Mouse (Mus musculus) neutrophil, adult 59 days (primary cell): ENCODE results near the gene Zdhhc1. TPM values are rescaled to one million over a fixed set of nuclear protein-coding genes. Genes with fewer than 3 reads are reported as not detected.

Experiments used
- total RNA-seq, 2 experiments: library from RNA; stranded (reverse); gene quantifications; 1 replicate in 1 of 2; 2 replicates in 1 of 2; pipeline ENCODE4 v1.2.4; 2023

Zdhhc1 gene
- 1 to 10 TPM; 1.8 TPM for total RNA-seq

DNA sequence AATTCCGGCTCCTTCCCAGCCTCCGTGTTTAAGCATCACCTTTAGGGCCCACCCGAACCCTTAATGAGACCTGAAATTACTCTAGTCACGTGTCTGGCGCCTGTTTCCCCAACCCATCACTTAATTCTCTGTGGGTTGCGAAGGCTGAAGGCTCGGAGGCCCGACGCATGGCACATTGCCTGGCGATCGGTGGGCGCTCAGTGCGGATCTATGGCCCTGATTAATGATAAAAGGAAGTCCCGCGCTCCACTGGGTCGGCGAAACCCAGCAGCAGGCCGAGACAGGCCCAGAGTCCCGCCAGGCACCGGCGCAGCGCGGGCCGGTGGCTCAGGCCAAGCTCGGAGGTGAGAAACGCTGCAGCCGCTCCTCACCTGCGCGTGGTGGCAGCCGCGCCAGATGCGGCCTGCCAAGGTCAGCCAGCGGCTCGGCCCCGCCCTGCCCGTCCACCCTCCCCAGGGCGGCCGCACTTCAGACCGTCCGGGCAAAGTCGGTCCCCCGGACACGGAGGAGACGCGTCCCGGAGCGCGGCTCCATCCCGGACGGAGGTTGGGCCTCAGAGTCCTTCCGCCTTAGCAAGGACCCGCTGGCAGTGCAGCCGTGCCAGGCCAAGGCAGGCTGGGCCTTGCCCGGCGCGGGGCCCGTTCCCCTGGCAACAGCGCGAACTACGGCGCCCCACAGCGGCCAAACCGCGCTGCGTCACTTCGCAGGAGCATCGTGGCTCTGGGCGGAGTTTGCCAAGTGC is at the start of gene Zdhhc1:
Zdhhc1 (minus strand) TSS at position 464 of the 742 bp plus-strand sequence.

DNA sequence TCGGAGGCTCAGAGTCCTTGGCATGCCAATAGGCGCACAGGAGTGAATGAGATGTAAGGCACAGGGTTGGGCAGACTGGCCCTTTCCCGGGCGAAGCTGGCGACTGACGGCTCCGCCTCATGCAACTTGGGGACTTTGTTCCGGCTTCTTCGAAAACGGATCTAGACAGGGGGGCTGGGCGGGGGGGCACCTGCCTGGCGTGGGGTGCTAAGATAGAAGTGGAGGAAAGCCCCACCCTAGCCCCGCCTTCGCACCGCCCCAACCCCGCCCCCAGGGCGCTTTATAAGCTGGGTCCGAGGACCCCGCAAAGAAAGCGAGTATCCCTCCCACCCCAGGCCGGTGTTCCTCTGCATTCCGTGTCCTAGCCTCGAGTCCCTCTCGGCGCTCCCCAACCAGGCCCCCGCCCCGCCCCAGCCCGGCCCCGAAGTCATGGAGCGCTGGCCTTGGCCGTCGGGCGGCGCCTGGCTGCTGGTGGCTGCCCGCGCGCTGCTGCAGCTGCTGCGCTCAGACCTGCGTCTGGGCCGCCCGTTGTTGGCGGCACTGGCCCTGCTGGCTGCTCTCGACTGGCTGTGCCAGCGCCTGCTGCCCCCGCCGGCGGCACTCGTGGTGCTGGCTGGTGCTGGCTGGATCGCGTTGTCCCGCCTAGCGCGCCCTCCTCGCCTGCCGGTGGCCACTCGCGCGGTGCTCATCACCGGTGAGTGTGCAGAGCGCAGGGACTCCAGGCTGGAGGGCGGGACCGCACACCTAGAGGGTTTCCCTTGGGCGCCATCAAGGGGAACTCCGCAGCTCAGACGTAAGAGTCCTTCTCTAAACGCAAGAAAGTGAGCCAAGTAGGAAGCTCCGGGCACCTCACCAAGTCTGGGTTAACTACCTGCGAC is 22.0 kb upstream of the Zdhhc1 start, which contains the start of gene Hsd11b2:
Hsd11b2 (plus strand) TSS at position 320 of the 878 bp plus-strand sequence.

DNA sequence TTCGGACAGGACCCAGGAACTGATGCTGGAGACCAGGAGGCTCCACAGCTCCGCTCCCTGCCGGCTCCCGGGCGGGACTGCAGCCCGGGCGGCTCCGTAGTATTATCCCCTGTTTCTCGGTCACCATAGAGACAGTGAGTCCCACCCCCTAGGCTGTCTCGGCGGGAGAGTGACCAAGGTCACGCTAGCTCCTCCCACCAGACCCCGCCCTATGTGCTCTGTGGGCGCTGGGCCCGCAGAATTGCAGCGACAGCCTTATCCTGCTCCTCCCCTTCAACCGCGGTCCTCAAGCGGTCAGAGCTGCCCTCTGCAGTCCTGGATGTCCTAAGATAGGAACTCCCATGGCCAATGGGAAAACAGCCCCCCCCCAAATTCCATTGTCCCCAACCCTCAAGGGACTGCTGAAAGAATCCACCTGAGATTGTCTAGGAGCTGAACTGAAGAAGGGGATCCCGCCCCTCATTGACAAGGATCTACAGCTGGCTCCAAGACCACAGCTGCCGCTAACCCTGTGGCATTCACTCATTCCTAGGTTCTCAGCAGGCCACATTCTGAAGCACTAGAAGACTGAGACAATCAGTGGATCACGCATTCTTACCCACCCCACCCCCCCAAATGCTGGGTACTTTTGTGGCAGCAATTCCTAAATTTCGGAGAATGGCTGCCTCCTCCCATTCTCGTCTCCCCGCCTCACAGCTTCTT is 25.2 kb downstream of the Zdhhc1 start, which contains the start of gene Tppp3:
Tppp3 (minus strand) TSS at position 213 of the 702 bp plus-strand sequence.

Other genes with a start within 250 kb of the Zdhhc1 start
- under 1 TPM; 0.69 to 0.84 TPM for gene B3gnt9, start 241.7 kb downstream of the Zdhhc1 start, total RNA-seq
- gene Tradd, start 232.3 kb downstream of the Zdhhc1 start, total RNA-seq: 10 to 100 TPM; 15.9 to 22.2 TPM
- 1 to 10 TPM; 4.8 to 4.9 TPM for gene Fbxl8, start 232.3 kb downstream of the Zdhhc1 start, total RNA-seq
- not detected for gene Hsf4, start 227.1 kb downstream of the Zdhhc1 start, total RNA-seq
- gene Nol3, start 220.8 kb downstream of the Zdhhc1 start, total RNA-seq: not detected
- gene 4931428F04Rik, start 207.0 kb downstream of the Zdhhc1 start, total RNA-seq: 1 to 10 TPM in 1 of 2 experiments, under 1 TPM in 1; 0.78 to 1.1 TPM
- 1 to 10 TPM in 1 of 2 experiments, under 1 TPM in 1; 0.89 to 1.4 TPM for gene Exoc3l, start 200.8 kb downstream of the Zdhhc1 start, total RNA-seq
- gene E2f4, start 199.2 kb downstream of the Zdhhc1 start, total RNA-seq: 10 to 100 TPM; 55.7 to 57.8 TPM
- gene Elmo3, start 191.3 kb downstream of the Zdhhc1 start, total RNA-seq: 1 to 10 TPM in 1 of 2 experiments, under 1 TPM in 1; 0.84 to 1.1 TPM
- gene Lrrc29, start 170.6 kb downstream of the Zdhhc1 start, total RNA-seq: 1 to 10 TPM; 6.0 to 6.4 TPM
- gene Tmem208, start 170.5 kb downstream of the Zdhhc1 start, total RNA-seq: 10 to 100 TPM; 27.4 to 27.9 TPM
- 10 to 100 TPM; 31.8 to 40.1 TPM for gene Fhod1, start 148.9 kb downstream of the Zdhhc1 start, total RNA-seq
- gene Slc9a5, start 148.1 kb downstream of the Zdhhc1 start, total RNA-seq: 1 to 10 TPM; 1.1 to 1.5 TPM
- under 1 TPM in 1 of 2 experiments, not detected in 1; 0.13 TPM for gene Plekhg4, start 123.6 kb downstream of the Zdhhc1 start, total RNA-seq
- not detected for gene Kctd19, start 83.4 kb downstream of the Zdhhc1 start, total RNA-seq
- gene Lrrc36, start 83.3 kb downstream of the Zdhhc1 start, total RNA-seq: not detected
- 10 to 100 TPM; 10.9 to 18.1 TPM for gene Tppp3, start 25.4 kb downstream of the Zdhhc1 start, total RNA-seq
- not detected for gene Hsd11b2, start 21.9 kb upstream of the Zdhhc1 start, total RNA-seq
- gene Atp6v0d1, start 69.1 kb upstream of the Zdhhc1 start, total RNA-seq: 100 to 1,000 TPM; 142 to 159 TPM
- 10 to 100 TPM; 15.2 to 17.7 TPM for gene Ripor1, start 108.4 kb upstream of the Zdhhc1 start, total RNA-seq
- gene Ctcf, start 139.7 kb upstream of the Zdhhc1 start, total RNA-seq: 100 to 1,000 TPM in 1 of 2 experiments, 10 to 100 TPM in 1; 93.2 to 103 TPM
- gene Agrp, start 140.5 kb upstream of the Zdhhc1 start, total RNA-seq: not detected
- gene Carmil2, start 189.4 kb upstream of the Zdhhc1 start, total RNA-seq: 1 to 10 TPM; 9.4 to 9.7 TPM
- gene Acd, start 204.2 kb upstream of the Zdhhc1 start, total RNA-seq: 10 to 100 TPM; 26.9 to 32.0 TPM
- gene Pard6a, start 204.2 kb upstream of the Zdhhc1 start, total RNA-seq: 1 to 10 TPM; 4.0 to 6.4 TPM
- not detected for gene 4933405L10Rik, start 210.8 kb upstream of the Zdhhc1 start, total RNA-seq
- 1 to 10 TPM; 6.8 to 9.5 TPM for gene Enkd1, start 211.3 kb upstream of the Zdhhc1 start, total RNA-seq